Mouse (Mus musculus): Measurements from ENCODE around the gene Gm42957. TPM values are rescaled to one million over a fixed set of nuclear protein-coding genes. Genes with fewer than 3 reads are reported as not detected.

The Gm42957 gene
- total RNA-seq (2014; rRNA removed) (0.31 and 0.38 TPM in 2 replicates), polyA plus RNA-seq (2015; fragmentation: Nextera tagmentation; extraction: Ambion mirVana) (0.07 TPM in 1 of 2 replicates, not detected in the other)

DNA sequence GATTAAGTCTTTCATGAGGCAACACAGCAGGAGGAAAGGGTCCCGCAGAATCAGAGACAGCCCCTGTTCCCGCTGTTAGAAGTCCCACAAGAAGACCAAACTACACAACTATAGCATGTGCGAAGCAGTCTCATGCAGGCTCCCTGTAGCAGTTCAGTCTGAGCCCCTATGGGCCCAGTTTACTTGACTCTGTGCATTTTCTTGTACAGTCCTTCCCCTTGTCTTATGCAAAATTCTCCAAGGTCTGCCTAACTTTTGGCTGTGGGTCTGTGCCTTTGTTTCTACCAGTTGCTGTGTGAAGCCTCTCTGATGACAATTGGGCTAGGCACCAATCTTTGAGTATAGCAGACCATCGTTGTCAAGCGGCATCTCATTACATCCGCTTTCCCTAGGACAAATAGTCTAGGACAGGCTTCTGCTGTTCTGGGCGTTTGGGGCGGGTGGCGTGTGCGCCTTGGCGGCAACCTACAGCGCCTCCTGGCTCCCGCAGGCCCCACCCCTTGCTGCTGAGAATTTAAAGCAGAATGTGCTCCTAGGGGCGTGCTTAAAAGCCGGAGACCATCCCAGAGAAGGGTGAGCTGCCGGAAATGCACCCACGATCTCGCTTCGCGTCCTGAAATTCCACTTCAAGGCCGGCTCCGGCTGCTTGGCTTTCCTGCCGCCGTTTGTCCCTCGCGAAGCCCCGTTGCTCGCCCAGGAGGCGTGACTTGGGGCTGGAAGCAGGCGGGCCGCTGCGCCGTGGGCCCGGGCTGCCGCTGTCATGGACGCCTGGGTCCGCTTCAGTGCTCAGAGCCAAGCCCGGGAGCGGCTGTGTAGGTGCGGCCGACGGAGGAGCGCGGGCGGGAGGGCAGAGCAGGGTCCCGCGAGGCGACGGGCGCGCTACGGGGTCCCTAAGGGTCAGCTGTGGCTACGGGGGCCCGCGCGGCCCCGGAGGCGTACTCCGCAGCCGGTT, at the start of gene Gm42957, which contains the start of gene Pex11b:
TSS of gene Gm42957 (plus strand) at position 547 of the 952 bp plus-strand sequence.
TSS of gene Pex11b (plus strand) at position 449 of the 952 bp plus-strand sequence.
- peak within 1 kb of the TSS; percentile 90 for H3K27ac ChIP-seq (ENCODE audit: low read depth, low read length)
- TF ChIP-seq CTCF (IDR thresholded peaks at IDR 0.05; ENCODE audit: low read depth): peak; percentile 65
- DNase-seq (peak; percentile 86), ATAC-seq (peak; percentile 94)
- H3K4me1 ChIP-seq (ENCODE audit: insufficient read depth): peaks cover 19% of the 10 kb centered on the region
- H3K36me3 ChIP-seq (ENCODE audit: insufficient read depth): peaks cover 26% of the 10 kb centered on the region; the same call in 1 of the 2 replicates
- H3K4me3 ChIP-seq (ENCODE audit: low read depth, low read length): peak within 1 kb of the TSS; percentile 82
- 2% methylated on average over 60 of the region's 60 CpGs for WGBS
- H3K9me3 ChIP-seq (ENCODE audit: low read length): no peaks in the 10 kb centered on the region
- H3K27me3 ChIP-seq (ENCODE audit: insufficient read depth, low read length): no peaks in the 10 kb centered on the region
- peak within 1 kb of the TSS; percentile 93 for H3K9ac ChIP-seq
- peak within 1 kb of the TSS; percentile 83 for H3K4me2 ChIP-seq (ENCODE audit: low read depth)

DNA sequence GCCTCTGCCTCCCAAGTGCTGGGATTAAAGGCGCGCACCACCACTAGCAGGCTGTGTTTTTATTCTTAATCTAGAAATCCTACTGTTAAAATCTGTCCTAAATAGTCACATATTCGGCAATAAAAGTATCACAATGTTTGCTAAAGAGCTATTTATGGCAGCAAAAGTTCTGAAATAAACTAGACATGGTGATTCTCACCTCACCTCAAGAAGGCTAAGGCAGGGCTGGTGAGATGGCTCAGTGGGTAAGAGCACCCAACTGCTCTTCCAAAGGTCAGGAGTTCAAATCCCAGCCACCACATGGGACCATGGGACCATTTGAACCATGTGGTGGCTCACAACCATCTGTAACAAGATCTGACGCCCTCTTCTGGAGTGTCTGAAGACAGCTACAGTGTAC, 44.6 kb upstream of the Gm42957 start:
- no peak overlapping the region for H3K27ac ChIP-seq (ENCODE audit: low read depth, low read length)
- ATAC-seq: no peak
- no peak for DNase-seq
- no peak overlapping the region for H3K4me3 ChIP-seq (ENCODE audit: low read depth, low read length)
- H3K4me2 ChIP-seq (ENCODE audit: low read depth): no peak overlapping the region
- no peak for TF ChIP-seq CTCF (IDR thresholded peaks at IDR 0.05; ENCODE audit: low read depth)
- peaks cover 10% of the 10 kb centered on the region; the same call in 1 of the 2 replicates for H3K4me1 ChIP-seq (ENCODE audit: insufficient read depth)
- 83% methylated on average over 4 of the region's 4 CpGs for WGBS
- no peaks in the 10 kb centered on the region for H3K27me3 ChIP-seq (ENCODE audit: insufficient read depth, low read length)
- H3K9ac ChIP-seq: no peak overlapping the region
- no peaks in the 10 kb centered on the region for H3K9me3 ChIP-seq (ENCODE audit: low read length)
- no peaks in the 10 kb centered on the region for H3K36me3 ChIP-seq (ENCODE audit: insufficient read depth)

- Histone ChIP-seq H3K9me3 (ENCODE audit: low read length) (no peaks in the 10 kb centered on the region), H3K27ac (ENCODE audit: low read depth, low read length) (peak overlapping the region; percentile 86), H3K4me1 (ENCODE audit: insufficient read depth) (peaks cover 19% of the 10 kb centered on the region; the same call in 1 of the 2 replicates), H3K4me2 (ENCODE audit: low read depth) (peak overlapping the region; percentile 68), H3K9ac (peak overlapping the region; percentile 69), H3K4me3 (ENCODE audit: low read depth, low read length) (peak overlapping the region; percentile 57), H3K27me3 (ENCODE audit: insufficient read depth, low read length) (no peaks in the 10 kb centered on the region), H3K36me3 (ENCODE audit: insufficient read depth) (no peaks in the 10 kb centered on the region)
- no peak for TF ChIP-seq CTCF (IDR thresholded peaks at IDR 0.05; ENCODE audit: low read depth)
- 0% methylated on average over 10 of the region's 10 CpGs for WGBS
- DNase-seq: no peak
- ATAC-seq: no peak
Measured at GRCm38 (mm10) chr3:96593374-96593773, 41.9 kb upstream of the Gm42957 start.

DNA sequence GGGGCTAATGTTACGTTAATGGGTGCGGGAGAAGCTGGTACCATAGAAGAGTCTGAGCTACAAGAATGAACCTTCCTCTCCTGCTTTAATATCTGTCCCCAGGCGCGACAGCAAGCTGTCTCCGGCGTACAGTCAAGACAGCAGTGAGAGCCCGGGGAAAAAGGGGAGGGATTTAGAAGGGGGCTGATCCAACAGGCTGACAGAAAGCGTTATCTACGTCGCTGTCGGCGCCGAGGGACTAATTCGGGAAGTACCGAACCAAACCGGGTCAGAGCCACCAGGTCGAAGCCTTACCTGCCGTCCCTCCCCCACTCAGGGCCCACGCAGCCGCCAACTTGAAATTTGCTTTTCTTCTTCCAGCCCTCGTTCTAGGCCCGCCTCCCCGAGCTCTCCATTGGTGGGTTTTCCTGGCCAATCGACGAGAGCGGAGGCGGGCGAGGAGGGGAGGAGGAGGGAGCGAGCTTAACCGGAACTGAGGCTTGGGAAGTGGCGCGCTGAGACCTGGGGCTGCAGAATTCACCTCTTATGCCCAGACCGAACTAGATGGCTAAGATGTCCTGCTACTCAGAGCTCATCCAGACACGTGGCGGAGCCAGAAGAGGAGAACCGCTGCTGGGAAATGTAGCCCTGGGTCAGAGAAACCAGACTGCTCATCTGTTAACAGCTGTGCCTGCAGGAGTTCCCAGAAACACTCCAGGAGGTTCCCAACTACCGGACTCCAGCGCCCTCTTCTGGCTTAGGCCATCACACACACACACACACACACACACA, 41.3 kb upstream of the Gm42957 start, which contains the start of gene Polr3gl:
TSS of gene Polr3gl (minus strand) at position 392 of the 771 bp plus-strand sequence.
- DNase-seq (peak; percentile 95), ATAC-seq (peak; percentile 87)
- H3K4me3 ChIP-seq (ENCODE audit: low read depth, low read length): peak within 1 kb of the TSS; percentile 57
- no peaks in the 10 kb centered on the region for H3K9me3 ChIP-seq (ENCODE audit: low read length)
- H3K36me3 ChIP-seq (ENCODE audit: insufficient read depth): no peaks in the 10 kb centered on the region
- H3K27me3 ChIP-seq (ENCODE audit: insufficient read depth, low read length): no peaks in the 10 kb centered on the region
- H3K4me1 ChIP-seq (ENCODE audit: insufficient read depth): peaks cover 22% of the 10 kb centered on the region; the same call in 1 of the 2 replicates
- H3K4me2 ChIP-seq (ENCODE audit: low read depth): peak within 1 kb of the TSS; percentile 68
- peak within 1 kb of the TSS; percentile 69 for H3K9ac ChIP-seq
- TF ChIP-seq CTCF (IDR thresholded peaks at IDR 0.05; ENCODE audit: low read depth): peak; percentile 42
- H3K27ac ChIP-seq (ENCODE audit: low read depth, low read length): peak within 1 kb of the TSS; percentile 90
- WGBS: under 1% methylated on average over 38 of the region's 38 CpGs

DNA sequence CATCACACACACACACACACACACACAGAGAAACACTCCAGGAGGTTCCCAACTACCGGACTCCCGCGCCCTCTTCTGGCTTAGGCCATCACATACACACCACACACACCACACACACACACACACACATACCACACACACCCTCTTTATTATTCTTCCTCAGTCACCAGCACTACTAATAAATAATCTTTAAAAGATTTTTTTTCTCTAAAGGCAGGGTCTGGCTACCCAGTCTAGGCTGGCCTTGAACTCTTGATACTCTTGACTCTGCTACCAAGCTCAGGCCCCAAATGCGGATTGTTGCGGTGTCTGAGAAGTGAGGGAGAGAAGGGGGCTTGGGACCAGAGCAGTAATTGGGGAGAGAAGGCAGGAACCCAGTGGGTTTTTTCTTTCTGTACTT, 40.4 kb upstream of the Gm42957 start:
- no peak overlapping the region for H3K9ac ChIP-seq
- no peak for DNase-seq
- no peak for ATAC-seq
- no peaks in the 10 kb centered on the region for H3K27me3 ChIP-seq (ENCODE audit: insufficient read depth, low read length)
- no peak overlapping the region for H3K4me2 ChIP-seq (ENCODE audit: low read depth)
- TF ChIP-seq CTCF (IDR thresholded peaks at IDR 0.05; ENCODE audit: low read depth): no peak
- peaks cover 22% of the 10 kb centered on the region; the same call in 1 of the 2 replicates for H3K4me1 ChIP-seq (ENCODE audit: insufficient read depth)
- H3K27ac ChIP-seq (ENCODE audit: low read depth, low read length): peak overlapping the region; percentile 90; the same call in 1 of the 2 replicates
- 83% methylated on average over 5 of the region's 5 CpGs for WGBS
- H3K4me3 ChIP-seq (ENCODE audit: low read depth, low read length): no peak overlapping the region
- no peaks in the 10 kb centered on the region for H3K36me3 ChIP-seq (ENCODE audit: insufficient read depth)
- H3K9me3 ChIP-seq (ENCODE audit: low read length): no peaks in the 10 kb centered on the region

- Histone ChIP-seq H3K4me3 (ENCODE audit: low read depth, low read length) (peak overlapping the region; percentile 59), H3K27me3 (ENCODE audit: insufficient read depth, low read length) (no peaks in the 10 kb centered on the region), H3K36me3 (ENCODE audit: insufficient read depth) (no peaks in the 10 kb centered on the region), H3K4me2 (ENCODE audit: low read depth) (peak overlapping the region; percentile 100), H3K4me1 (ENCODE audit: insufficient read depth) (peaks cover 26% of the 10 kb centered on the region), H3K9me3 (ENCODE audit: low read length) (no peaks in the 10 kb centered on the region), H3K9ac (peak overlapping the region; percentile 81; the same call in 1 of the 2 replicates), H3K27ac (ENCODE audit: low read depth, low read length) (peak overlapping the region; percentile 90)
- TF ChIP-seq CTCF (IDR thresholded peaks at IDR 0.05; ENCODE audit: low read depth): no peak
- 29% methylated on average over 6 of the region's 6 CpGs for WGBS
- DNase-seq: peak; percentile 54
- no peak; the same call in 1 of the 2 replicates for ATAC-seq
Measured at GRCm38 (mm10) chr3:96595661-96596060, 39.6 kb upstream of the Gm42957 start.

Measured in forebrain, postnatal 0 days (tissue).